Mouse (Mus musculus): ENCODE results near the gene Ptpn1. TPM values are rescaled to one million over a fixed set of nuclear protein-coding genes. Genes with fewer than 3 reads are reported as not detected.

The Ptpn1 gene
- 36.5 and 39.0 TPM in 2 replicates for polyA plus RNA-seq (2012; rRNA removed)

GRCm38 (mm10) chr2:167931985-167932726 lies at the start of gene Ptpn1:
Gene Ptpn1 (plus strand): TSS chr2:167932057.

GRCm38 (mm10) chr2:168009936-168010668 lies 78.2 kb downstream of the Ptpn1 start, which contains the start of gene Ripor3:
Gene Ripor3 (minus strand): TSS chr2:168010618.

Other genes starting within 250 kb of the Ptpn1 start
- 199 and 203 TPM in 2 replicates for gene Cebpb, start 243.1 kb upstream of the Ptpn1 start, polyA plus RNA-seq (2012; rRNA removed)
- 144 and 212 TPM in 2 replicates for gene Tmem189, start 242.2 kb upstream of the Ptpn1 start, polyA plus RNA-seq (2012; rRNA removed)
- 3.4 and 5.3 TPM in 2 replicates for gene Ripor3, start 78.6 kb downstream of the Ptpn1 start, polyA plus RNA-seq (2012; rRNA removed)
- 20.7 and 22.4 TPM in 2 replicates for gene Pard6b, start 148.9 kb downstream of the Ptpn1 start, polyA plus RNA-seq (2012; rRNA removed)